In the genomic region with DNA sequence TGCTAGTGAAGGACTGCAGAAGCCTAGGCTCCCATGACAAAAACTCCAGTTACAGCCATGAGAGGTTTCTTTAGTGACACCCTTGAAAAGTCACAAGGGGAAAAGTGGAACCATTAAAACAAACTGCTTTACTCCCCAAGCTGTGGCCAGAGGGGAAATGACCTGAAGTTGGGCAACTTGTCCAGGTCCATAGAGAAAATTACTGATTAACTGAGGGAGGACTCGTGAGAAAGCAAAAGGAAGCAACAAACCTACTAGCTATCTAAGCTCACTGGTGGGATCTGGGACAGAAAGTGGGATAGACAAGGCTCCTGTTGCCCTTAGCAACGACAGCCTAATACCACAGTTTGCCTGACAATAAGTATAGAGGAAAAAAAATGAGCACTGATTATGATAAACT, we compare ENCODE assay signal across 13 mouse cellular contexts. TPM values are rescaled to one million over a fixed set of nuclear protein-coding genes. Genes with fewer than 3 reads are reported as not detected.
DNase-seq lines count a peak whose midpoint lies in the region; TF ChIP-seq lines count a peak whose summit lies in the region.
"Had no signal": no experiment of that assay in that cellular context is flagged by ENCODE, and none has a peak within 500 bp of the region (broad histone marks: within the 10 kb centered on the region; RNA-seq: fewer than 3 reads in every experiment).

No protein-coding gene starts in this region.

- no peak for TF ChIP-seq POLR2A in liver, adult 2 months (IDR thresholded peaks at IDR 0.05; ENCODE audit: extremely low read depth, insufficient read depth, low read length)
- no peak for TF ChIP-seq POLR2A in myocyte (IDR thresholded peaks at IDR 0.05; ENCODE audit: insufficient read length, low read depth)

- no peaks in the 10 kb centered on the region for H3K27me3 ChIP-seq in liver, adult 2 months (ENCODE audit: control insufficient read depth, insufficient read depth, low read length)
- H3K27me3 ChIP-seq in myocyte (ENCODE audit: control insufficient read depth, insufficient read depth, insufficient read length): no peaks in the 10 kb centered on the region

- intact Hi-C loops in gastrocnemius, adult 2 months (cut with DNase I): no loop called here

- H3K36me3 ChIP-seq in liver, adult 2 months (ENCODE audit: control insufficient read depth, insufficient read depth, low read length): no peaks in the 10 kb centered on the region
- H3K36me3 ChIP-seq in myocyte (ENCODE audit: control insufficient read depth, insufficient read depth): peaks cover 28% of the 10 kb centered on the region
- H3K36me3 ChIP-seq: midbrain, embryonic 15.5 days had no signal

- H3K9ac ChIP-seq in liver, adult 2 months (ENCODE audit: low read depth, low read length): no peak overlapping the region
- H3K9ac ChIP-seq: midbrain, embryonic 15.5 days had no signal

- WGBS in liver, adult 2 months: 9% methylated on average over 2 of the region's 2 CpGs

- H3ac ChIP-seq in myocyte (ENCODE audit: control insufficient read depth, insufficient read length): no peak overlapping the region

- peaks cover 32% of the 10 kb centered on the region for H3K79me2 ChIP-seq in liver, adult 2 months (ENCODE audit: control insufficient read depth, insufficient read depth, low read length)
- H3K79me2 ChIP-seq in myocyte (ENCODE audit: control insufficient read depth, insufficient read depth): peaks cover 94% of the 10 kb centered on the region

- peak overlapping the region; percentile 72 for H3K4me2 ChIP-seq in myocyte (ENCODE audit: low read depth)
- H3K4me2 ChIP-seq: midbrain, embryonic 15.5 days had no signal

- H3K27ac ChIP-seq in gastrocnemius, adult 2 months: peak overlapping the region; percentile 90
- H3K27ac ChIP-seq in liver, adult 2 months (replicated peaks; ENCODE audit: insufficient read depth, low read depth, low read length): peak overlapping the region; percentile 96
- H3K27ac ChIP-seq: midbrain, embryonic 15.5 days had no signal

- no peak overlapping the region for H3K4me3 ChIP-seq in gastrocnemius, adult 2 months
- H3K4me3 ChIP-seq in liver, adult 2 months (ENCODE audit: insufficient read depth, low read depth, low read length): no peak overlapping the region
- H3K4me3 ChIP-seq in myocyte: no peak overlapping the region
- H3K4me3 ChIP-seq: midbrain, embryonic 15.5 days had no signal

- TF ChIP-seq CTCF in gastrocnemius, adult 2 months (IDR thresholded peaks at IDR 0.05): no peak
- TF ChIP-seq CTCF in liver, adult 2 months (IDR thresholded peaks at IDR 0.05; ENCODE audit: low read depth, low read length): no peak

- no peak for DNase-seq in gastrocnemius, adult 2 months
- DNase-seq in gastrocnemius, postnatal 4 days (ENCODE audit: low spot score in 2 of 2): no peak
- peak; percentile 91 for DNase-seq in liver, adult 2 months (ENCODE audit: extremely low read depth, low read depth, low spot score)
- no peak for DNase-seq in liver
- DNase-seq in kidney, postnatal 25 days: peak; percentile 32 to 64
- DNase-seq in cerebellum, postnatal 14 days: no peak
- no peak for DNase-seq in layer of hippocampus, postnatal 10 days (ENCODE audit: low spot score in 2 of 2)
- DNase-seq: cerebellum, postnatal 10 days; gastrocnemius, postnatal 14 days; heart, postnatal 4 days; right cerebral cortex, postnatal 25 days had no signal

- H3K4me1 ChIP-seq in liver, adult 2 months (ENCODE audit: control insufficient read depth, insufficient read depth, low read length): peaks cover 34% of the 10 kb centered on the region

TF ChIP-seq in myocyte, 11 proteins besides CTCF, POLR2A, EP300 and RAD21:
- no peak for TF ChIP-seq TCF3 (IDR thresholded peaks at IDR 0.05; ENCODE audit: insufficient read length, low read depth)
- no peak for TF ChIP-seq POLR2AphosphoS2 (IDR thresholded peaks at IDR 0.05; ENCODE audit: insufficient read length, low read depth)
- no peak for TF ChIP-seq MYOG (IDR thresholded peaks at IDR 0.05; ENCODE audit: control insufficient read depth in 1 of 3, insufficient read depth in 1 of 3, insufficient read length in 2 of 3, low read depth in 2 of 3)
- no peak for TF ChIP-seq CEBPB (IDR thresholded peaks at IDR 0.05; ENCODE audit: insufficient read depth, poor library complexity, severe bottlenecking)

RNA-seq across cellular contexts. Expression of gene Anxa6, which starts 4.7 kb away (rescaled TPM):
- 100 to 1,000 TPM; 166 to 187 TPM for total RNA-seq in gastrocnemius, adult 2 months (2021)
- total RNA-seq in gastrocnemius, postnatal 4 days (2021): 100 to 1,000 TPM; 466 to 474 TPM
- 111 and 120 TPM in 2 replicates for total RNA-seq in liver, adult 2 months (2014; rRNA removed)
- polyA plus RNA-seq in liver, adult 2 months (2012; rRNA removed): 87.5 and 91.3 TPM in 2 replicates
- 722 TPM for polyA plus RNA-seq in myocyte (2012; fragmentation: generic; extraction: Trizol)
- 10 to 100 TPM; 88.4 to 88.7 TPM for total RNA-seq in layer of hippocampus, postnatal 10 days (2021)

RNA-seq across cellular contexts. Expression of gene Ccdc69, which starts 49.4 kb away (rescaled TPM):
- total RNA-seq in gastrocnemius, adult 2 months (2021): 1 to 10 TPM; 3.6 to 3.9 TPM
- total RNA-seq in gastrocnemius, postnatal 4 days (2021): 10 to 100 TPM; 13.2 to 17.9 TPM
- 0.13 and 0.55 TPM in 2 replicates for total RNA-seq in liver, adult 2 months (2014; rRNA removed)
- 0.43 TPM in 1 of 2 replicates, not detected in the other for polyA plus RNA-seq in liver, adult 2 months (2012; rRNA removed)
- polyA plus RNA-seq in myocyte (2012; fragmentation: generic; extraction: Trizol): 0.11 TPM
- under 1 TPM; 0.40 to 0.59 TPM for total RNA-seq in layer of hippocampus, postnatal 10 days (2021)

Comparison
In these comparisons a context has a peak if more than half of its experiments do, and no peak if none do; other contexts are left out.
1. DNase-seq: peak in liver, adult 2 months (single experiment) and kidney, postnatal 25 days (2 of 2); none in gastrocnemius, adult 2 months (single experiment), gastrocnemius, postnatal 4 days (0 of 2), liver (single experiment), cerebellum, postnatal 14 days (0 of 2) and layer of hippocampus, postnatal 10 days (0 of 2).